9 mouse cellular contexts compared by ENCODE assay signal in genomic region chr15:89425711-89426121, GRCm38 (mm10). TPM values are rescaled to one million over a fixed set of nuclear protein-coding genes. Genes with fewer than 3 reads are reported as not detected.
DNase-seq lines count a peak whose midpoint lies in the region; ATAC-seq lines count a peak whose summit lies in the region.
"Had no signal": no experiment of that assay in that cellular context is flagged by ENCODE, and none has a peak within 500 bp of the region (broad histone marks: within the 10 kb centered on the region; RNA-seq: fewer than 3 reads in every experiment).

Cpt1b (minus strand) TSS chr15:89425863.

- DNase-seq in embryo, embryonic 9.5 days (ENCODE audit: extremely low spot score) = peak; percentile 20
- no peak for DNase-seq in embryo, embryonic 10 days (ENCODE audit: low spot score)
- DNase-seq in gastrocnemius, adult 18-20 months (ENCODE audit: low spot score) = peak; percentile 86
- peak; percentile 56 to 66 for DNase-seq in heart, postnatal 36 days
- no peak for DNase-seq in frontal cortex, postnatal 36 days (ENCODE audit: low spot score in 2 of 2)
- no peak for DNase-seq in frontal cortex, postnatal 10 days (ENCODE audit: low spot score in 2 of 2)
- DNase-seq in layer of hippocampus, adult 9-11 months = no peak

- H3K4me3 ChIP-seq in liver, embryonic 12.5 days = peak within 1 kb of the TSS; percentile 23
- H3K4me3 ChIP-seq: neural tube, embryonic 15.5 days had no signal

- WGBS in liver, embryonic 12.5 days (ENCODE audit: insufficient replicate concordance) = 58% methylated on average over 6 of the region's 6 CpGs

- no peaks in the 10 kb centered on the region for H3K9me3 ChIP-seq in liver, embryonic 12.5 days (replicated peaks)
- H3K9me3 ChIP-seq: neural tube, embryonic 15.5 days had no signal

- intact Hi-C loops in heart, postnatal 36 days (cut with DNase I) = loop anchor here (5.0 kb wide), 1 partner anchor 68 kb away; the partner anchor contains the start of genes Lmf2 and Ncaph2

- H3K4me2 ChIP-seq in liver, embryonic 12.5 days = peak within 1 kb of the TSS; percentile 45
- H3K4me2 ChIP-seq: neural tube, embryonic 15.5 days had no signal

- no peak for ATAC-seq in liver, embryonic 12.5 days

- H3K9ac ChIP-seq in liver, embryonic 12.5 days = peak within 1 kb of the TSS; percentile 1
- H3K9ac ChIP-seq: neural tube, embryonic 15.5 days had no signal

- peak within 1 kb of the TSS; percentile 25 for H3K27ac ChIP-seq in liver, embryonic 12.5 days
- H3K27ac ChIP-seq: neural tube, embryonic 15.5 days had no signal

- H3K27me3 ChIP-seq in liver, embryonic 12.5 days (replicated peaks) = no peaks in the 10 kb centered on the region
- H3K27me3 ChIP-seq: neural tube, embryonic 15.5 days had no signal

- H3K4me1 ChIP-seq in liver, embryonic 12.5 days = peaks cover 32% of the 10 kb centered on the region

- H3K36me3 ChIP-seq in liver, embryonic 12.5 days = peaks cover 28% of the 10 kb centered on the region

RNA-seq across cellular contexts. Expression of gene Cpt1b, which starts in this region (rescaled TPM):
- total RNA-seq in gastrocnemius, adult 18-20 months (2021) = 100 to 1,000 TPM; 287 to 338 TPM
- 100 to 1,000 TPM; 573 to 577 TPM for total RNA-seq in heart, postnatal 36 days (2021)
- polyA plus RNA-seq in liver, embryonic 12.5 days (2016; fragmentation: Nextera tagmentation; extraction: Ambion mirVana) = 2.0 and 2.3 TPM in 2 replicates

Comparison
In these comparisons a context has a peak if more than half of its experiments do, and no peak if none do; other contexts are left out.
1. DNase-seq: peak in embryo, embryonic 9.5 days (single experiment), gastrocnemius, adult 18-20 months (single experiment) and heart, postnatal 36 days (2 of 2); none in embryo, embryonic 10 days (single experiment), frontal cortex, postnatal 36 days (0 of 2), frontal cortex, postnatal 10 days (0 of 2) and layer of hippocampus, adult 9-11 months (single experiment).